Mouse (Mus musculus) kidney, adult 2 months (tissue): ENCODE measurements around the gene Fbxl21.

ENCODE experiments used
- CTCF ChIP-seq: fragments of 200-500 bp; conservative IDR thresholded peaks from 2 replicates; pipeline ENCODE4 v1.5.1; 2011; ENCODE audit warnings: low read depth, mild to moderate bottlenecking, control low read depth, low read length, moderate library complexity, mixed read lengths; ENCODE audit not compliant: insufficient read depth, insufficient read length
- POLR2A ChIP-seq: fragments of 200-500 bp; IDR thresholded peaks from one replicate; pipeline ENCODE4 v1.6.1; 2011; ENCODE audit warnings: low read depth, low read length, control low read depth

DNA sequence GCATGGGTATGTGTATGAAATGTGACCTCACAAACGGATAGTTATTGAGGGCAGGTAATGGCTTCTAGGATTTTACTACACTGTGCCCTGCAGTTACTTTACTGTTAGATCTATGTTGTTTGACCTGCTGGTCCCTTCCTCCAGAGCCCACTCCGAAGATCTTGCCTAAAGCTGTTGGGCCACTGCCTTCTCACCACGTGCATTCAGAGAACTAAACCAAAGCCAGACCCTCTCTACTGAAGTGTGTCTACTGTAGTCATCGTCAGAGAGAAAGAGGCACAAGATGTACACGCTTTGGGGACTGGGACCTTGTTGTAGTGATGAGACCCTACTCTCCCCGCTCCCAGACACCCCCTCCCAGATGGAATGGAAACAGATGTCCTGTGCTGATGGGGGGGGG lies 29.4 kb downstream of the Fbxl21 start:
- no peak for TF ChIP-seq POLR2A
- no peak for TF ChIP-seq CTCF
